Mouse (Mus musculus) MEL (cell line): ENCODE measurements around the gene Zdhhc4. TPM values are rescaled to one million over a fixed set of nuclear protein-coding genes. Genes with fewer than 3 reads are reported as not detected.

ENCODE experiments used
- DNase-seq: peaks from one replicate; pipeline ENCODE4 v3.0.0; 2011; ENCODE audit warnings: low read depth, low spot score
- H3K27ac ChIP-seq: 2 replicates; pipeline ENCODE4 v1.5.1; 2012; ENCODE audit warnings: low read depth, mild to moderate bottlenecking, control low read depth, low read length, moderate library complexity; ENCODE audit not compliant: control insufficient read depth
- H3K27me3 ChIP-seq, 2 experiments: fragments of 150-350 bp in 1 of 2; sonication (generic) in 1 of 2; 2 replicates each; pipeline ENCODE4 v1.6.1; 2012; ENCODE audit warnings: low read length in 2 of 2, mild to moderate bottlenecking in 2 of 2, improper control_type of control experiment in 1 of 2, moderate library complexity in 1 of 2; ENCODE audit not compliant: insufficient read depth in 2 of 2, control insufficient read depth in 1 of 2
- H3K36me3 ChIP-seq, 2 experiments: 2 replicates each; pipeline ENCODE4 v1.6.1; 2012 to 2014; ENCODE audit warnings: low read length in 2 of 2, improper control_type of control experiment in 1 of 2, inconsistent platforms in 1 of 2, mild to moderate bottlenecking in 1 of 2; ENCODE audit not compliant: insufficient read depth in 2 of 2, control insufficient read depth in 1 of 2
- H3K4me1 ChIP-seq, 2 experiments: fragments of 150-350 bp in 1 of 2; sonication (generic) in 1 of 2; 2 replicates each; pipeline ENCODE4 v1.6.1; 2012; ENCODE audit warnings: low read length in 2 of 2, improper control_type of control experiment in 1 of 2, mild to moderate bottlenecking in 1 of 2; ENCODE audit not compliant: insufficient read depth in 2 of 2, control insufficient read depth in 1 of 2
- H3K4me3 ChIP-seq, 2 experiments: fragments of 150-350 bp in 1 of 2; sonication (generic) in 1 of 2; 2 replicates each; pipeline ENCODE4 v1.5.1; 2012; ENCODE audit warnings: low read depth in 2 of 2, low read length in 2 of 2, mild to moderate bottlenecking in 2 of 2, moderate library complexity in 2 of 2, control low read depth in 1 of 2, improper control_type of control experiment in 1 of 2; ENCODE audit not compliant: control insufficient read depth in 1 of 2, insufficient read depth in 1 of 2
- H3K79me2 ChIP-seq: 2 replicates; pipeline ENCODE4 v1.6.1; 2012; ENCODE audit warnings: mild to moderate bottlenecking, low read length, moderate library complexity; ENCODE audit not compliant: control insufficient read depth, poor library complexity, insufficient read depth
- H3K9ac ChIP-seq: 2 replicates; pipeline ENCODE4 v1.6.1; 2012; ENCODE audit warnings: low read depth, mild to moderate bottlenecking, control low read depth, low read length, moderate library complexity; ENCODE audit not compliant: control insufficient read depth, poor library complexity, severe bottlenecking
- H3K9me3 ChIP-seq: fragments of 150-350 bp; sonication (generic); replicated peaks from 2 replicates; pipeline ENCODE4 v1.6.1; 2012; ENCODE audit warnings: mild to moderate bottlenecking, low read length, improper control_type of control experiment, moderate library complexity; ENCODE audit not compliant: insufficient read depth
- BHLHE40 ChIP-seq: IDR thresholded peaks from 2 replicates; pipeline ENCODE4 v1.6.1; 2012; ENCODE audit warnings: low read depth, mild to moderate bottlenecking, inconsistent platforms, low read length, improper control_type of control experiment, borderline replicate concordance
- CHD1 ChIP-seq: IDR thresholded peaks from 2 replicates; pipeline ENCODE4 v1.6.1; 2012; ENCODE audit warnings: low read depth, mild to moderate bottlenecking, inconsistent platforms, low read length, improper control_type of control experiment
- CTCF ChIP-seq, 3 experiments: IDR thresholded peaks in 2 of 3; conservative IDR thresholded peaks in 1 of 3; 2 replicates each; pipeline ENCODE4 v1.5.1; 2011 to 2012; ENCODE audit warnings: low read length in 3 of 3, low read depth in 2 of 3, mild to moderate bottlenecking in 2 of 3, improper control_type of control experiment in 1 of 3, inconsistent platforms in 1 of 3, mixed read lengths in 1 of 3, moderate library complexity in 1 of 3; ENCODE audit not compliant: control insufficient read depth in 1 of 3, insufficient read depth in 1 of 3, poor library complexity in 1 of 3, severe bottlenecking in 1 of 3
- EP300 ChIP-seq, 2 experiments: IDR thresholded peaks; 2 replicates each; pipeline ENCODE4 v1.6.1; 2011; ENCODE audit warnings: improper control_type of control experiment in 2 of 2, low read length in 2 of 2, low read depth in 1 of 2, mild to moderate bottlenecking in 1 of 2
- ETS1 ChIP-seq: IDR thresholded peaks from 2 replicates; pipeline ENCODE4 v1.6.1; 2012; ENCODE audit warnings: low read depth, mild to moderate bottlenecking, inconsistent platforms, low read length, improper control_type of control experiment, moderate library complexity
- GATA1 ChIP-seq: IDR thresholded peaks from 2 replicates; pipeline ENCODE4 v1.6.1; 2011; ENCODE audit warnings: low read depth, low read length, improper control_type of control experiment
- HCFC1 ChIP-seq: IDR thresholded peaks from 2 replicates; pipeline ENCODE4 v1.6.1; 2012; ENCODE audit warnings: low read depth, mild to moderate bottlenecking, inconsistent platforms, low read length, improper control_type of control experiment, moderate library complexity
- MAFK ChIP-seq: IDR thresholded peaks from 2 replicates; pipeline ENCODE4 v1.6.1; 2011; ENCODE audit warnings: low read depth, mild to moderate bottlenecking, low read length, improper control_type of control experiment, borderline replicate concordance
- MXI1 ChIP-seq: IDR thresholded peaks from 2 replicates; pipeline ENCODE4 v1.6.1; 2011; ENCODE audit warnings: mild to moderate bottlenecking, low read depth, low read length, improper control_type of control experiment
- RAD21 ChIP-seq: IDR thresholded peaks from 2 replicates; pipeline ENCODE4 v1.6.1; 2011; ENCODE audit warnings: mild to moderate bottlenecking, low read depth, low read length, improper control_type of control experiment
- RCOR1 ChIP-seq: IDR thresholded peaks from 2 replicates; pipeline ENCODE4 v1.6.1; 2012; ENCODE audit warnings: low read depth, mild to moderate bottlenecking, inconsistent platforms, low read length, improper control_type of control experiment
- SIN3A ChIP-seq: IDR thresholded peaks from 2 replicates; pipeline ENCODE4 v1.6.1; 2012; ENCODE audit warnings: low read length, improper control_type of control experiment, inconsistent platforms
- TAL1 ChIP-seq: IDR thresholded peaks from 2 replicates; pipeline ENCODE4 v1.6.1; 2012; ENCODE audit warnings: mild to moderate bottlenecking, inconsistent platforms, low read length, moderate library complexity, mixed read lengths
- USF2 ChIP-seq, 2 experiments: IDR thresholded peaks; 2 replicates each; pipeline ENCODE4 v1.6.1; 2011 to 2012; ENCODE audit warnings: improper control_type of control experiment in 2 of 2, low read length in 2 of 2, borderline replicate concordance in 1 of 2, inconsistent platforms in 1 of 2, low read depth in 1 of 2, mild to moderate bottlenecking in 1 of 2; ENCODE audit not compliant: insufficient read depth in 1 of 2
- ZC3H11A ChIP-seq: IDR thresholded peaks from 2 replicates; pipeline ENCODE4 v1.6.1; 2012; ENCODE audit warnings: low read depth, mild to moderate bottlenecking, inconsistent platforms, low read length, improper control_type of control experiment
- ZMIZ1 ChIP-seq: IDR thresholded peaks from 2 replicates; pipeline ENCODE4 v1.6.1; 2012; ENCODE audit warnings: low read depth, mild to moderate bottlenecking, inconsistent platforms, low read length, improper control_type of control experiment, moderate library complexity
- ZNF384 ChIP-seq: IDR thresholded peaks from 2 replicates; pipeline ENCODE4 v1.6.1; 2012; ENCODE audit warnings: low read depth, mild to moderate bottlenecking, inconsistent platforms, low read length, improper control_type of control experiment
- polyA plus RNA-seq, 2 experiments: library from polyadenylated mRNA; stranded (reverse) in 1 of 2; unstranded in 1 of 2; fragments of >175 nt in 1 of 2; fragments of >200 nt in 1 of 2; gene quantifications; 2 replicates each; pipeline versions ENCODE4 v1.2.1 to v1.2.4; 2012; ENCODE audit warnings: low replicate concordance in 2 of 2, low read depth in 1 of 2; ENCODE audit not compliant: insufficient read length in 2 of 2, insufficient read depth in 1 of 2, missing spikeins in 1 of 2
- total RNA-seq: library from RNA; depleted of rRNA; stranded (reverse); fragments of 300-350 nt; gene quantifications from 2 replicates; pipeline ENCODE4 v1.2.3, GENCODE M21; 2012

Gene Zdhhc4
- total and polyA plus RNA-seq, 3 experiments = 17.6 to 62.1 TPM; not detected in 1

DNA sequence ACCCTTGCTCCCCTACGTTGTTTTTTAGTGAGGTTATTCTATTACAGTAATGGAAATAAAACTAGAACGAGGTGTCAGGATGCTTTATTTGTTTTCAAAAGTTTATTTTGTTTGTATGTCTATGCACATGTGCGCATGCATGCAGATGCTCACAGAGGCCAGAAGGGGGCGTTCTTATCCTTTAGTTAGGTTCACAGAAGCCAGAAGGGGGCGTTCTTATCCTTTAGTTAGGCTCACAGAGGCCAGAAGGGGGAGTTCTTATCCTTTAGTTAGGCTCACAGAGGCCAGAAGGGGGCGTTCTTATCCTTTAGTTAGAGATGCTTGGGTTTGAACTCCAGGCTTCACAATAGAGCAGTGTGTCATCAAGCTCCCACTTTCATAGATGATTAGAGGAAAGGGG, 7.5 kb upstream of the Zdhhc4 start:
- TF ChIP-seq CTCF (IDR thresholded peaks at IDR 0.05 in 2 of 3, conservative IDR thresholded peaks at IDR 0.05 in 1 of 3; ENCODE audit: control insufficient read depth in 1 of 3, insufficient read depth in 1 of 3, low read depth in 2 of 3, low read length in 3 of 3, poor library complexity in 1 of 3, severe bottlenecking in 1 of 3) (peak; percentile 29 to 80 (median 35); a peak in 4 of 6 replicates), GATA1 (no peak), RAD21 (peak; percentile 9; the same call in 1 of the 2 replicates), ZC3H11A (no peak)
- no peak overlapping the region for H3K4me3 ChIP-seq
- no peak for DNase-seq

DNA sequence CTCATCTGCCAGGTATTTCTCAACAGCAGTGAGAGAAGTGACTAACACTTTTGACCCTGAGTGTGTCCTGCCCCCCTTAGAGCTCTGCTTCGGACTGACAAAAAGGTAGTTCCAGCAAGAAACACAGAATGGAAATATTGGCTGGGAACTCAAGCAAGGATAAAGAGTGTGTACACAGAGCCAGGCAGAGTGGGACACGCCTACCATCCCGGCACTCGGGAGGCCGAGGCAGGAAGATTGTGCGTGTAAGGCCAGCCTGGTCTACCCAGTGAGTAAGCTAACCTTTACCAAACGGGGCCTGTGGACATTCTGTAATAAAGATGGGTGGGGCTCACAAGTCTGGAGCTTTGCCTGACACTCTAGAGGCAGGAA, 6.0 kb upstream of the Zdhhc4 start:
- Histone ChIP-seq H3K27ac (no peak overlapping the region), H3K4me3 (no peak overlapping the region), H3K9ac (no peak overlapping the region), H3K27me3 (no peaks in the 10 kb centered on the region; a peak in 1 of 4 replicates), H3K36me3 (no peaks in the 10 kb centered on the region), H3K9me3 (no peaks in the 10 kb centered on the region), H3K79me2 (no peaks in the 10 kb centered on the region), H3K4me1 (0 out of 4 replicates have a peak, but pooled peaks cover 0 to under 1% of the 10 kb centered on the region in 2 experiments)
- no peak for DNase-seq
- TF ChIP-seq ZMIZ1 = no peak
- no peak for TF ChIP-seq CHD1
- no peak for TF ChIP-seq TAL1
- TF ChIP-seq ZNF384 = no peak
- TF ChIP-seq USF2 (IDR thresholded peaks at IDR 0.05; ENCODE audit: borderline replicate concordance in 1 of 2, insufficient read depth in 1 of 2, low read depth in 1 of 2, low read length in 2 of 2) = no peak
- no peak for TF ChIP-seq BHLHE40
- TF ChIP-seq RCOR1 = no peak
- no peak for TF ChIP-seq ETS1
- TF ChIP-seq GATA1 = no peak
- TF ChIP-seq HCFC1 = no peak
- TF ChIP-seq MAFK = no peak
- TF ChIP-seq EP300 (IDR thresholded peaks at IDR 0.05; ENCODE audit: low read depth in 1 of 2, low read length in 2 of 2) = no peak
- TF ChIP-seq SIN3A = no peak
- no peak for TF ChIP-seq MXI1

More for the DNA sequence above, 7.5 kb upstream of the Zdhhc4 start:
- Histone ChIP-seq H3K27ac (no peak overlapping the region), H3K4me1 (no peaks in the 10 kb centered on the region), H3K27me3 (peaks cover under 1 to 2% of the 10 kb centered on the region in 2 experiments), H3K9me3 (no peaks in the 10 kb centered on the region), H3K79me2 (no peaks in the 10 kb centered on the region), H3K9ac (no peak overlapping the region), H3K36me3 (no peaks in the 10 kb centered on the region)
